Mouse (Mus musculus) macrophage (primary cell): ENCODE data around the gene Setd7. TPM values are rescaled to one million over a fixed set of nuclear protein-coding genes. Genes with fewer than 3 reads are reported as not detected.
"Not testable (repeated sequence)": the region's sequence is repeated elsewhere in the genome, so short reads cannot be mapped to it uniquely, and the experiment has no call there.

Source experiments
- H3K27ac ChIP-seq: fragments of 350-480 bp; formaldehyde crosslinking; 2 replicates; pipeline ENCODE4 v1.9.0; 2021
- H3K36me3 ChIP-seq: fragments of 350-480 bp; formaldehyde crosslinking; 2 replicates; pipeline ENCODE4 v1.9.0; 2021; ENCODE audit errors: inconsistent target
- H3K4me3 ChIP-seq: fragments of 350-480 bp; formaldehyde crosslinking; 2 replicates; pipeline ENCODE4 v1.9.0; 2021; ENCODE audit errors: inconsistent target
- H3K79me2 ChIP-seq: fragments of 350-480 bp; formaldehyde crosslinking; 2 replicates; pipeline ENCODE4 v1.9.0; 2021; ENCODE audit errors: inconsistent target
- WGBS: methylation state at CpG from one replicate; pipeline ENCODE4 v1.1.7; 2026; ENCODE audit warnings: inconsistent platforms; ENCODE audit not compliant: missing documents; 5-methylcytosine and 5-hydroxymethylcytosine counted together
- polyA plus RNA-seq: library from polyadenylated mRNA; stranded (reverse); fragments of 250-400 nt; gene quantifications from 3 replicates; pipeline ENCODE4 v1.2.4, GENCODE M21; 2018; ENCODE audit warnings: inconsistent platforms
- total RNA-seq, 78 experiments: library from RNA; depleted of rRNA; stranded (reverse); fragments of 250-400 nt; gene quantifications; 1 replicate in 9 of 78; 2 replicates in 24 of 78; 3 replicates in 43 of 78; 4 replicates in 2 of 78; pipeline ENCODE4 v1.2.4; 2018; ENCODE audit warnings: inconsistent platforms in 56 of 78

Gene Setd7
- 100 to 1,000 TPM in 1 of 26 experiments, 10 to 100 TPM in 25; 14.5 to 104 (median 51.2) TPM for total RNA-seq (2018; cell fraction: chromatin; rRNA removed)
- 10 to 100 TPM in 25 of 26 experiments, 1 to 10 TPM in 1; 9.5 to 42.1 (median 20.2) TPM for total RNA-seq (2018; cell fraction: cytosol; rRNA removed)
- 10 to 100 TPM; 15.2 to 83.8 (median 34.3) TPM for total RNA-seq (2018; cell fraction: nucleus; rRNA removed)
- 11.1 to 27.1 TPM (median 17.9 TPM) in 3 replicates for polyA plus RNA-seq

GRCm38 (mm10) chr3:51560511-51561108 lies at the start of gene Setd7:
Setd7 (minus strand) TSS chr3:51560879.
- Histone ChIP-seq H3K27ac (peak within 1 kb of the TSS; percentile 49), H3K36me3 (no peaks in the 10 kb centered on the region), H3K79me2 (peaks cover 38% of the 10 kb centered on the region), H3K4me3 (peak within 1 kb of the TSS; percentile 50)
- 1% methylated on average over 47 of the region's 48 CpGs for WGBS

GRCm38 (mm10) chr3:51604489-51604888 lies 43.8 kb upstream of the Setd7 start:
- H3K27ac ChIP-seq: no peak overlapping the region
- no peaks in the 10 kb centered on the region for H3K36me3 ChIP-seq
- H3K79me2 ChIP-seq: no peaks in the 10 kb centered on the region
- no peak overlapping the region for H3K4me3 ChIP-seq
- WGBS: 49% methylated on average over 3 of the region's 3 CpGs

- 21% methylated on average over 15 of the region's 15 CpGs for WGBS
These were observed 43.1 kb upstream of the Setd7 start for GRCm38 (mm10) chr3:51603705-51604291.

GRCm38 (mm10) chr3:51601461-51601860 lies 40.8 kb upstream of the Setd7 start:
- no peaks in the 10 kb centered on the region for H3K36me3 ChIP-seq
- no peak overlapping the region for H3K27ac ChIP-seq
- no peak overlapping the region for H3K4me3 ChIP-seq
- 95% methylated on average over 2 of the region's 2 CpGs for WGBS
- no peaks in the 10 kb centered on the region for H3K79me2 ChIP-seq

More at GRCm38 (mm10) chr3:51603705-51604291, 43.1 kb upstream of the Setd7 start:
- no peak overlapping the region for H3K27ac ChIP-seq
- H3K4me3 ChIP-seq: no peak overlapping the region
- no peaks in the 10 kb centered on the region for H3K36me3 ChIP-seq
- no peaks in the 10 kb centered on the region for H3K79me2 ChIP-seq

GRCm38 (mm10) chr3:51600728-51601127 lies 40.0 kb upstream of the Setd7 start:
- Histone ChIP-seq H3K4me3 (no peak overlapping the region), H3K79me2 (no peaks in the 10 kb centered on the region), H3K27ac (no peak overlapping the region), H3K36me3 (no peaks in the 10 kb centered on the region)
- WGBS: 92% methylated on average over 4 of the region's 4 CpGs

- Histone ChIP-seq H3K36me3 (no peaks in the 10 kb centered on the region), H3K4me3 (no peak overlapping the region), H3K27ac (no peak overlapping the region), H3K79me2 (no peaks in the 10 kb centered on the region)
- WGBS: 93% methylated on average over 10 of the region's 12 CpGs
These were observed 38.5 kb upstream of the Setd7 start for GRCm38 (mm10) chr3:51599057-51599630.

GRCm38 (mm10) chr3:51596538-51596937 lies 35.9 kb upstream of the Setd7 start:
- H3K27ac ChIP-seq: no peak overlapping the region
- H3K36me3 ChIP-seq: no peaks in the 10 kb centered on the region
- no peak overlapping the region for H3K4me3 ChIP-seq
- H3K79me2 ChIP-seq: no peaks in the 10 kb centered on the region
- WGBS: 100% methylated on average over 2 of the region's 2 CpGs

GRCm38 (mm10) chr3:51593506-51593905 lies 32.8 kb upstream of the Setd7 start:
- no peaks in the 10 kb centered on the region for H3K36me3 ChIP-seq
- 0% methylated on average over 1 of the region's 1 CpGs for WGBS
- no peaks in the 10 kb centered on the region for H3K79me2 ChIP-seq

GRCm38 (mm10) chr3:51591591-51591990 lies 30.9 kb upstream of the Setd7 start:
- no peak overlapping the region for H3K4me3 ChIP-seq
- no peaks in the 10 kb centered on the region for H3K79me2 ChIP-seq
- no peak overlapping the region for H3K27ac ChIP-seq
- H3K36me3 ChIP-seq: no peaks in the 10 kb centered on the region
- 94% methylated on average over 6 of the region's 6 CpGs for WGBS

More at GRCm38 (mm10) chr3:51593506-51593905, 32.8 kb upstream of the Setd7 start:
- Histone ChIP-seq H3K4me3 (no peak overlapping the region), H3K27ac (no peak overlapping the region)

GRCm38 (mm10) chr3:51590207-51590892 lies 29.7 kb upstream of the Setd7 start:
- no peak overlapping the region for H3K27ac ChIP-seq
- WGBS: 93% methylated on average over 15 of the region's 15 CpGs

GRCm38 (mm10) chr3:51587697-51588262 lies 27.1 kb upstream of the Setd7 start:
- Histone ChIP-seq H3K79me2 (no peaks in the 10 kb centered on the region), H3K36me3 (no peaks in the 10 kb centered on the region), H3K27ac (no peak overlapping the region), H3K4me3 (no peak overlapping the region)
- 64% methylated on average over 6 of the region's 7 CpGs for WGBS

More at GRCm38 (mm10) chr3:51590207-51590892, 29.7 kb upstream of the Setd7 start:
- H3K36me3 ChIP-seq: no peaks in the 10 kb centered on the region
- H3K4me3 ChIP-seq: no peak overlapping the region
- no peaks in the 10 kb centered on the region for H3K79me2 ChIP-seq

- WGBS: 34% methylated on average over 17 of the region's 18 CpGs
- Histone ChIP-seq H3K79me2 (no peaks in the 10 kb centered on the region), H3K36me3 (no peaks in the 10 kb centered on the region), H3K27ac (no peak overlapping the region), H3K4me3 (no peak overlapping the region)
These were observed 23.1 kb upstream of the Setd7 start for GRCm38 (mm10) chr3:51583574-51584391.

GRCm38 (mm10) chr3:51579243-51579642 lies 18.6 kb upstream of the Setd7 start:
- not testable (repeated sequence) for H3K4me3 ChIP-seq, H3K36me3 ChIP-seq, H3K79me2 ChIP-seq, H3K27ac ChIP-seq
- 93% methylated on average over 4 of the region's 4 CpGs for WGBS
